Mouse (Mus musculus): ENCODE measurements around the gene Hoxc9. TPM values are rescaled to one million over a fixed set of nuclear protein-coding genes. Genes with fewer than 3 reads are reported as not detected.

Hoxc9 gene
- total RNA-seq, 1 experiment from 2014 or later = not detected

DNA sequence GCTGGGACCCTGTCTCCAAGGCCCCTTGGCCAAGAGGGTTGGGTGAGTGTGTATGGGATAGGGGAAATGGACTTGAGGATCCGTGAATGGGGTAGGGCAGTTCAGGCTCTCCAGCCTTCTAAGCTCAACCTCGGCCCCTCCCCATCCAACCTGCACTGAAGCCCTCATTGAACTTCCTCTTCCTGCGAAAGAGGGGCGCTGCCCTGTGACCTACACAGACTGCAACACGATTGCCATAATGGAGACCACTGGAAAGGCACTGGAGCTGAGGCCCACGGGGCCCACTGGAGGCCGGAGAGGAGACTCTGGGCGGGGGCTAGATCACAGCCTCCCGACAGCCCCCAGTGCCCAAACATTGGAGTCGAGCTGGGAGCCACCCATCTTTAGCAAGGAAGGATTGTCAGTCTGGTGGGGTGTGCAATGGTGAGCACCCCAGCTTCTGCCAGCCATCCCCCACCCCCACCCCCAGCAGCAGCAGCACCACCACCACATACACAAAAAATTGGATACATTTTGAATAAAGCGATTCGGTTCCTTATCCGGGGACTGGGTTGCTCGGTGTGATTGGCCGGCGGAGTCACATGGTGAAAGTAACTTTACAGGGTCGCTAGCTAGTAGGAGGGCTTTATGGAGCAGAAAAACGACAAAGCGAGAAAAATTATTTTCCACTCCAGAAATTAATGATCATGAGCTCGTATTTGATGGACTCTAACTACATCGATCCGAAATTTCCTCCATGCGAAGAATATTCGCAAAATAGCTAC is 58.0 kb downstream of the Hoxc9 start:
- ATAC-seq (replicated peaks; ENCODE audit: insufficient number of reproducible peaks, low FRiP score, low TSS enrichment, poor library complexity, severe bottlenecking) = no peak

Other genes with a start within 250 kb of the Hoxc9 start
- not detected in 3 replicates for gene Hoxc13, start 55.3 kb upstream of the Hoxc9 start, total RNA-seq (2017)
- not detected in 3 replicates for gene Hoxc12, start 39.7 kb upstream of the Hoxc9 start, total RNA-seq (2017)
- gene Hoxc11, start 22.0 kb upstream of the Hoxc9 start, total RNA-seq (2017) = not detected in 3 replicates
- gene Hoxc10, start 9.6 kb upstream of the Hoxc9 start, total RNA-seq (2017) = not detected in 3 replicates
- not detected in 3 replicates for gene Hoxc5, start 9.0 kb upstream of the Hoxc9 start, total RNA-seq (2017)
- gene Hoxc8, start 14.2 kb downstream of the Hoxc9 start, total RNA-seq (2017) = not detected in 3 replicates
- gene Hoxc6, start 21.8 kb downstream of the Hoxc9 start, total RNA-seq (2017) = not detected in 3 replicates
- gene Hoxc4, start 42.5 kb downstream of the Hoxc9 start, total RNA-seq (2017) = 0.57 TPM in 1 of 3 replicates, not detected in the others
- 3.2 to 7.1 TPM (median 5.3 TPM) in 3 replicates for gene Smug1, start 190.7 kb downstream of the Hoxc9 start, total RNA-seq (2017)

Measured in monocyte, adult 5-6 weeks (primary cell).